Comparison of ENCODE assay signal across 7 mouse cellular contexts in the genomic region with DNA sequence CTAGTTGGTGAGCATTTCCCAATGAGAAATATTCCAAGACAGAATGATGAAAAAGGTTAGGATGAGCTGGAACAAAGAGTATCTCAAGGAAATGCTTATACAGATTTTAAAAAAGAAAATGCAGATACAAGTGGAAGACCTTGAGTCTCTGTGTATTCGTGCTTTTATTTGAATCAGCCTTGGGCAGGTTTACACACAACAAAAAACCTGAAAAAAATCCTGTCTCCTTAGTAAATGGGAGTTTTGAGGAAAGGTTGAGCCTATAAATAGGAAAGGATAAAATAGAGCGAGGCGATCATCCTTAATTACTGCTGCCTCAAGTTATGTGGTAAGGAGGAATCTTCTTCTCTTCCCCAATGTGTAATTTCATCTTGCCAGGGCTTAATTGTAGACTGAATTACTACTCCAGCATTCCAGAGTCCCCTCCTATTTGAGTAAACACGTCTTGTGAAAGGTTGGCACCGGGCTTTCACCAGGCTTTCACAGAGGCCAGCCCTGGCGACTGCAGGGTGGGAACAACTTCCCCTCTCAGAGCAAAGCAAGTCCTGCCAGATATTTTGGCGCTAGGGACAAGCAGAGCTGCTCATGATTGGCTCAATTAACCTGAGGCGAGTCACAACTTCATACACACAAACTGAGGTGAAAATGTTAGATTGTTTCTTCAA. TPM values are rescaled to one million over a fixed set of nuclear protein-coding genes. Genes with fewer than 3 reads are reported as not detected.
A peak's percentile ranks its signal among the peaks of the same experiment; 100 is the strongest.
DNase-seq lines count a peak whose midpoint lies in the region; ATAC-seq and TF ChIP-seq lines count a peak whose summit lies in the region.

No protein-coding gene starts in this region.

- peaks cover 4 to 8% of the 10 kb centered on the region in 2 experiments; a peak in 3 of 4 replicates for H3K4me1 ChIP-seq in heart, embryonic 14.5 days (ENCODE audit: control insufficient read depth in 2 of 2, insufficient read depth in 2 of 2, low read length in 2 of 2)
- peaks cover 52% of the 10 kb centered on the region for H3K4me1 ChIP-seq in liver, embryonic 15.5 days (replicated peaks)
- H3K4me1 ChIP-seq in olfactory bulb, adult 2 months (ENCODE audit: control insufficient read depth, insufficient read depth, low read length) = peaks cover 14% of the 10 kb centered on the region

- no peak for DNase-seq in left cerebral cortex, adult 2 months (ENCODE audit: extremely low spot score in 1 of 2, low spot score in 2 of 2)
- DNase-seq in left cerebral cortex, adult 11 months (ENCODE audit: low spot score) = no peak
- DNase-seq in cerebellum, postnatal 14 days = peak; percentile 65 to 68
- no peak for DNase-seq in B cell, adult 2 months

- peak overlapping the region; percentile 94 for H3K4me2 ChIP-seq in heart, embryonic 14.5 days (ENCODE audit: low read length)
- peak overlapping the region; percentile 96 for H3K4me2 ChIP-seq in liver, embryonic 15.5 days

- peak overlapping the region; percentile 38 for H3K4me3 ChIP-seq in left cerebral cortex, adult 2 months
- H3K4me3 ChIP-seq in heart, embryonic 14.5 days (ENCODE audit: control insufficient read depth in 1 of 2, insufficient read depth in 1 of 2, low read depth in 1 of 2, low read length in 2 of 2) = peak overlapping the region in 1 of 2 experiments; percentile 84; a peak in 2 of 4 replicates
- H3K4me3 ChIP-seq in liver, embryonic 15.5 days (replicated peaks) = peak overlapping the region; percentile 2; the same call in 1 of the 2 replicates
- no peak overlapping the region for H3K4me3 ChIP-seq in olfactory bulb, adult 2 months (ENCODE audit: insufficient read depth, low read depth, low read length)

- no peaks in the 10 kb centered on the region for H3K27me3 ChIP-seq in heart, embryonic 14.5 days (ENCODE audit: control insufficient read depth, insufficient read depth, low read length)
- no peaks in the 10 kb centered on the region for H3K27me3 ChIP-seq in liver, embryonic 15.5 days

- ATAC-seq in heart, embryonic 14.5 days (ENCODE audit: insufficient number of reproducible peaks, insufficient read depth, low FRiP score, low read depth) = no peak
- ATAC-seq in liver, embryonic 15.5 days (ENCODE audit: insufficient read depth) = no peak

- no peak for TF ChIP-seq CTCF in left cerebral cortex, adult 2 months (IDR thresholded peaks at IDR 0.05)
- no peak for TF ChIP-seq CTCF in olfactory bulb, adult 2 months (IDR thresholded peaks at IDR 0.05; ENCODE audit: insufficient read depth, low read depth, low read length)

- peak overlapping the region; percentile 94 for H3K27ac ChIP-seq in left cerebral cortex, adult 2 months
- peak overlapping the region; percentile 64 to 65 for H3K27ac ChIP-seq in heart, embryonic 14.5 days (replicated peaks in 1 of 2; ENCODE audit: control insufficient read depth in 1 of 2, insufficient read depth in 1 of 2, low read depth in 2 of 2, low read length in 2 of 2)
- H3K27ac ChIP-seq in liver, embryonic 15.5 days (replicated peaks) = peak overlapping the region; percentile 77
- peak overlapping the region; percentile 88 for H3K27ac ChIP-seq in olfactory bulb, adult 2 months (ENCODE audit: insufficient read depth, low read depth, low read length)

- TF ChIP-seq POLR2A in olfactory bulb, adult 2 months (IDR thresholded peaks at IDR 0.05; ENCODE audit: insufficient read depth, low read depth, low read length) = no peak

- H3K36me3 ChIP-seq in heart, embryonic 14.5 days (ENCODE audit: control insufficient read depth, insufficient read depth, low read length) = peaks cover 21% of the 10 kb centered on the region
- H3K36me3 ChIP-seq in liver, embryonic 15.5 days (replicated peaks) = peaks cover 20% of the 10 kb centered on the region

- intact Hi-C loops in left cerebral cortex, adult 2 months (cut with DNase I) = no loop called here

- 0 out of 2 replicates have a peak overlapping the region, but pooled peaks have one; percentile 18 for H3K9ac ChIP-seq in heart, embryonic 14.5 days (ENCODE audit: low read length)
- H3K9ac ChIP-seq in liver, embryonic 15.5 days = peak overlapping the region; percentile 15; the same call in 1 of the 2 replicates

- H3K9me3 ChIP-seq in heart, embryonic 14.5 days (ENCODE audit: control insufficient read depth, low read length) = no peaks in the 10 kb centered on the region
- no peaks in the 10 kb centered on the region for H3K9me3 ChIP-seq in liver, embryonic 15.5 days (replicated peaks)

- WGBS in heart, embryonic 14.5 days = 36% methylated on average over 8 of the region's 8 CpGs
- WGBS in liver, embryonic 15.5 days (ENCODE audit: insufficient replicate concordance) = 33% methylated on average over 8 of the region's 8 CpGs
- WGBS in olfactory bulb, adult 2 months = 2% methylated on average over 8 of the region's 8 CpGs

RNA-seq across cellular contexts. Expression of a gene that starts 2.0 kb away (rescaled TPM):
- total RNA-seq in left cerebral cortex, adult 2 months (2021) = 10 to 100 TPM; 34.8 to 41.4 TPM
- 10.3 and 12.4 TPM in 2 replicates for polyA plus RNA-seq in heart, embryonic 14.5 days (2014; fragmentation: Nextera tagmentation; extraction: Ambion mirVana)
- 11.1 and 12.2 TPM in 2 replicates for polyA plus RNA-seq in liver, embryonic 15.5 days (2015; fragmentation: Nextera tagmentation; extraction: Ambion mirVana)
- not detected in 2 replicates for polyA plus RNA-seq in olfactory bulb, adult 2 months (2012; ENCODE audit: insufficient read depth, insufficient read length, low replicate concordance, missing spikeins)

RNA-seq across cellular contexts. Expression of a gene that starts 11.1 kb away (rescaled TPM):
- total RNA-seq in left cerebral cortex, adult 2 months (2021) = 10 to 100 TPM; 31.1 to 32.8 TPM
- polyA plus RNA-seq in heart, embryonic 14.5 days (2014; fragmentation: Nextera tagmentation; extraction: Ambion mirVana) = 103 and 106 TPM in 2 replicates
- polyA plus RNA-seq in liver, embryonic 15.5 days (2015; fragmentation: Nextera tagmentation; extraction: Ambion mirVana) = 91.3 and 103 TPM in 2 replicates
- not detected in 2 replicates for polyA plus RNA-seq in olfactory bulb, adult 2 months (2012; ENCODE audit: insufficient read depth, insufficient read length, low replicate concordance, missing spikeins)

RNA-seq across cellular contexts. Expression of a gene that starts 11.5 kb away (rescaled TPM):
- total RNA-seq in left cerebral cortex, adult 2 months (2021) = 100 to 1,000 TPM; 420 to 427 TPM
- 571 and 598 TPM in 2 replicates for polyA plus RNA-seq in heart, embryonic 14.5 days (2014; fragmentation: Nextera tagmentation; extraction: Ambion mirVana)
- 98.9 and 107 TPM in 2 replicates for polyA plus RNA-seq in liver, embryonic 15.5 days (2015; fragmentation: Nextera tagmentation; extraction: Ambion mirVana)
- polyA plus RNA-seq in olfactory bulb, adult 2 months (2012; ENCODE audit: insufficient read depth, insufficient read length, low replicate concordance, missing spikeins) = 365 TPM in 1 of 2 replicates, not detected in the other

RNA-seq across cellular contexts. Expression of a gene that starts 58.4 kb away (rescaled TPM):
- total RNA-seq in left cerebral cortex, adult 2 months (2021) = 100 to 1,000 TPM; 220 to 228 TPM
- polyA plus RNA-seq in heart, embryonic 14.5 days (2014; fragmentation: Nextera tagmentation; extraction: Ambion mirVana) = 23.4 and 25.8 TPM in 2 replicates
- polyA plus RNA-seq in liver, embryonic 15.5 days (2015; fragmentation: Nextera tagmentation; extraction: Ambion mirVana) = 6.2 and 8.1 TPM in 2 replicates
- 278 TPM in 1 of 2 replicates, not detected in the other for polyA plus RNA-seq in olfactory bulb, adult 2 months (2012; ENCODE audit: insufficient read depth, insufficient read length, low replicate concordance, missing spikeins)

Comparison
In these comparisons a context has a peak if more than half of its experiments do, and no peak if none do; other contexts are left out.
1. DNase-seq: peak in cerebellum, postnatal 14 days (2 of 2); none in left cerebral cortex, adult 2 months (0 of 2), left cerebral cortex, adult 11 months (single experiment) and B cell, adult 2 months (0 of 2).
2. Peak in every context shown above with its lines, with median percentiles within 50 percentile points of each other: H3K27ac ChIP-seq.